Mouse (Mus musculus): ENCODE measurements around the gene Epn2. TPM values are rescaled to one million over a fixed set of nuclear protein-coding genes. Genes with fewer than 3 reads are reported as not detected.

The Epn2 gene
- total and polyA plus RNA-seq, 2 experiments from 2014 or later = 74.3 to 74.9 TPM

DNA sequence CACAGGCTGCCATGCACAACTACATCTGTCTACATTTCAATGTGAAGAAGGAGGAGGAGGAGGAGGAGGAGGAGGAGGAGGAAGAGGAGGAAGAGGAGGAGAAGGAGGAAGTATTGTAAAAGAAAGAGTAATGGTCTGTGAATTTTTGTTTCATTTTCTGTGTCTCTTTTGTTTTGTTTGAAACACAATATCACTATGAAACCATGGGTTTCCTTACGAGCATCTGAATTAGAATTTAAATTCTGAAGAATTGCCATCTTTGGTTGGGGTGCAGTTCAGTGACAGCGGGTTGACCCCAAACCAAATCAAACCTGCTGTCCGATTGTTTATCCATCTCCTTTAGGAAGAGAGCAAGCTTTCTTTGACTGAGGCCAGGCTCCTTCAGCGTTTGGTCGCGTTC, 39.9 kb upstream of the Epn2 start:
- Histone ChIP-seq H3K9me3 (ENCODE audit: low read length) (no peaks in the 10 kb centered on the region), H3K27me3 (ENCODE audit: insufficient read depth, low read length) (no peaks in the 10 kb centered on the region), H3K36me3 (ENCODE audit: insufficient read depth, low read length) (no peaks in the 10 kb centered on the region), H3K9ac (replicated peaks; ENCODE audit: low read length, poor library complexity, severe bottlenecking) (peak overlapping the region; percentile 59), H3K27ac (ENCODE audit: low read depth, low read length) (no peak overlapping the region), H3K4me3 (ENCODE audit: low read depth, low read length) (peak overlapping the region; percentile 33), H3K4me1 (ENCODE audit: insufficient read depth, low read length) (peaks cover 4% of the 10 kb centered on the region; the same call in 1 of the 2 replicates), H3K4me2 (ENCODE audit: low read depth, low read length, poor library complexity, severe bottlenecking) (peak overlapping the region; percentile 76)
- DNase-seq (ENCODE audit: low spot score) = no peak
- TF ChIP-seq CTCF (IDR thresholded peaks at IDR 0.05) = no peak
- WGBS = 11% methylated on average over 6 of the region's 6 CpGs
- no peak for ATAC-seq (ENCODE audit: low FRiP score)

DNA sequence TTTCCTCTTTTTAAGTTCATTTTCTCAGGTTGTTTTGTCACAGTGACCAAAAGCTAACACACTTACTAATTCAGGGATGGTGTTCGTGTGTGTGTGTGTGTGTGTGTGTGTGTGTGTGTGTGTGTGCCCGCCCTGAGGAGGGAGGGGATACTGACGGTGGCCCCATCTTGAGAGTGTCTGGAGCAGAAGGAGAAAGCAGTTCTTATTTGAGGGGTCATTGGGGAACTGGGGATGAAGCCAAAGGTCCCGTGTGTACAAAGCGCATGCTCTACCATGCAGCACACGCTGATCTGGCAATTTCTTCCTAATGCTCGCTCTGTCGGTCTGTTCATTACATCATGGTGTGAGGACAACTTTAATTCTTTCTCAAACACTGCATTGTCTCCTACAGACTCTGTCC, 39.1 kb upstream of the Epn2 start:
- no peak for TF ChIP-seq CTCF (IDR thresholded peaks at IDR 0.05)
- H3K4me1 ChIP-seq (ENCODE audit: insufficient read depth, low read length) = peaks cover 4% of the 10 kb centered on the region; the same call in 1 of the 2 replicates
- no peaks in the 10 kb centered on the region for H3K9me3 ChIP-seq (ENCODE audit: low read length)
- H3K4me2 ChIP-seq (ENCODE audit: low read depth, low read length, poor library complexity, severe bottlenecking) = no peak overlapping the region
- ATAC-seq (ENCODE audit: low FRiP score) (no peak), DNase-seq (ENCODE audit: low spot score) (no peak)
- H3K27ac ChIP-seq (ENCODE audit: low read depth, low read length) = no peak overlapping the region
- 82% methylated on average over 8 of the region's 8 CpGs for WGBS
- no peaks in the 10 kb centered on the region for H3K27me3 ChIP-seq (ENCODE audit: insufficient read depth, low read length)
- H3K9ac ChIP-seq (replicated peaks; ENCODE audit: low read length, poor library complexity, severe bottlenecking) = no peak overlapping the region
- no peaks in the 10 kb centered on the region for H3K36me3 ChIP-seq (ENCODE audit: insufficient read depth, low read length)
- H3K4me3 ChIP-seq (ENCODE audit: low read depth, low read length) = no peak overlapping the region

DNA sequence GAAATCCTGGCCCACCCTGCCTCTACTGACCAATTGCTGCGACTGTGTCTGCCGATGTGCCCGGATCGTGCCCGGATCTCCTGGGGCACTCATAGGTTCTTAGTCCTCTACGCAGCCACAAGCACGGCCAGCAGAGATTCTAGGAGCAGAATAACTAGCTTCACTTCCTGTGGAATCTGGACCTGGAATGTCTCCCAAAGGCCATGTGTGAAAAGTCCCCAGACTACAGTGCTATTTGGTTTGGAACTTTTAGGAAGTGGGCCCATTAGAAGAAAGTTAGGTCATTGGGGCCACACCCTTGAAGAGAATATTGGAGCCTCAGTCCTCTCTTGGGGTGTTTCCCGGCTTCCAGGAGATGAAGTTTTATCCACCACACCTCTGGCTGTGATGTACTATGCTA, 38.6 kb upstream of the Epn2 start:
- H3K4me2 ChIP-seq (ENCODE audit: low read depth, low read length, poor library complexity, severe bottlenecking) = no peak overlapping the region
- H3K36me3 ChIP-seq (ENCODE audit: insufficient read depth, low read length) = no peaks in the 10 kb centered on the region
- H3K27ac ChIP-seq (ENCODE audit: low read depth, low read length) = no peak overlapping the region
- DNase-seq (ENCODE audit: low spot score) (no peak), ATAC-seq (ENCODE audit: low FRiP score) (no peak)
- H3K4me1 ChIP-seq (ENCODE audit: insufficient read depth, low read length) = peaks cover 4% of the 10 kb centered on the region; the same call in 1 of the 2 replicates
- no peak overlapping the region for H3K9ac ChIP-seq (replicated peaks; ENCODE audit: low read length, poor library complexity, severe bottlenecking)
- no peaks in the 10 kb centered on the region for H3K27me3 ChIP-seq (ENCODE audit: insufficient read depth, low read length)
- no peak overlapping the region for H3K4me3 ChIP-seq (ENCODE audit: low read depth, low read length)
- TF ChIP-seq CTCF (IDR thresholded peaks at IDR 0.05) = no peak
- H3K9me3 ChIP-seq (ENCODE audit: low read length) = no peaks in the 10 kb centered on the region
- 93% methylated on average over 8 of the region's 8 CpGs for WGBS

DNA sequence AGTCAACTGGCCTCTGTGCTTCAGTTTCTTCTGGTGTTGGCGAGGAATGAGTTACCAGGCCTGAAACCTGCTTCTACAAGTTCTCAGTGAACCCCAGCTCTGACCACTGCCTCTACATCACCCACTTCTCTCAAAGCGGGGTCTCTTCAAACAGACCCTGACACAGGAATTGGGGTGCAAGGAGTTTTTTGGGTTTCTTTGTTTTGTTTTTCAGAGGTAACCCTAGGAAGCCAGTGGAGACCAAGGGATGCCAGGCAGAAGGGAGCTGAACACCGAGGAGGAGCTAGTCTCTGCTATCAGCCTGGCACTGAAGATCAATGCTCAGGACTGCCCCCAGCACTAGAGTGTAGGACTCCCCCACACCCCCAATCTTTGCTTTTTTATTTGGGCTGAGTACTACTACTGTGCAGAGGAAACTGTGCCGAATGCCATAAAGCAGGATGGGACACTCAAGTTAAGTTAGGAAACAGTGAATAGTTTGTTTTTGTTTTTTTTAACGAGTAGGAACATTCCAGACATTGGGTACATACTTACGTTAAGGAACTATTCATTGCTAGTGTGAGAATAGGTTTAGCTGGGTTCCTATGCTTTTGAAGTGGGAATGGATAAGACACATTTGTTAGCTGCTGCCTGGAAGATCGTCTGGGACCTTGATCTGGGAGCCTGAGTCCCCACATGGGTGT, 37.9 kb upstream of the Epn2 start:
- Histone ChIP-seq H3K4me2 (ENCODE audit: low read depth, low read length, poor library complexity, severe bottlenecking) (no peak overlapping the region), H3K27ac (ENCODE audit: low read depth, low read length) (no peak overlapping the region), H3K4me1 (ENCODE audit: insufficient read depth, low read length) (peaks cover 4% of the 10 kb centered on the region; the same call in 1 of the 2 replicates), H3K9ac (replicated peaks; ENCODE audit: low read length, poor library complexity, severe bottlenecking) (no peak overlapping the region), H3K4me3 (ENCODE audit: low read depth, low read length) (no peak overlapping the region), H3K9me3 (ENCODE audit: low read length) (no peaks in the 10 kb centered on the region), H3K27me3 (ENCODE audit: insufficient read depth, low read length) (no peaks in the 10 kb centered on the region), H3K36me3 (ENCODE audit: insufficient read depth, low read length) (no peaks in the 10 kb centered on the region)
- WGBS = 86% methylated on average over 7 of the region's 7 CpGs
- DNase-seq (ENCODE audit: low spot score) = no peak
- no peak for TF ChIP-seq CTCF (IDR thresholded peaks at IDR 0.05)
- ATAC-seq (ENCODE audit: low FRiP score) = no peak

DNA sequence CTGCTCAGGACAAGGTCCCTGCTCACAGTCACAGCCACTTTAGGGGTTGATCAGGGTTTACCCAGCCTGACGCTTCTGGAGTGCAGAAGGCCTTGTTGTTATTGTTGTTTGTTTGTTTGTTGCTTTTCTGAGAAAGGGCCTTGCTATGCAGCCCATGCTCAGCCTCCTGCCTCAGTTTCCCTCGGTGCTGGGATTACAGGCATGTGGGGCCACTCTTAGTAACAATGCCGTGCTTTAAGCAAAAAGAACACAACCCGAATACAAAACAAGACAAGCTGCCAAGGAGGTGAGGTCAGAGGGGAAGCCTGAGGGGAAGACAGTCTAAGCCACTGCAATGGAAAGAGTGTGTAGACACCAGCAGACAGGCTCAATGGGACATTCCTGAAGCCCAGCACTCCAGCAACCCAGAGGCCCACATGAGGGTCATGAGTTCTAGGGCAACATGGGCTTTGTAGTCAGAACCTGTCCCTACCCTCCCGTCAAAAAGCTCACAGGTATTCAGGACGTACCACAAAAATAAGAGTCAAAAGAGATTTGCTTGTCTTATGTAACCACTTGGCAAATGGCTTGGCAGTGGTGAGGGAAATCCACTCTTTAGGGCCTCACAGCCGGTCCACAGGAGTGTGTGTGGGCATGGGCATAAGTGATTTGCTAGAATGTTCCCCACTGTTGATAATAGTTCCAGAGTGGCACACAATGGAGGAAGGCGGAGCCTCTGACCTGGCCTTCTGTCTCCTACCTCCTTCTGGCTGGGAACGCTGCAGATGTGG, 37.2 kb upstream of the Epn2 start:
- Histone ChIP-seq H3K36me3 (ENCODE audit: insufficient read depth, low read length) (no peaks in the 10 kb centered on the region), H3K4me3 (ENCODE audit: low read depth, low read length) (no peak overlapping the region), H3K27ac (ENCODE audit: low read depth, low read length) (no peak overlapping the region), H3K27me3 (ENCODE audit: insufficient read depth, low read length) (no peaks in the 10 kb centered on the region), H3K9me3 (ENCODE audit: low read length) (no peaks in the 10 kb centered on the region), H3K4me1 (ENCODE audit: insufficient read depth, low read length) (peaks cover 4% of the 10 kb centered on the region; the same call in 1 of the 2 replicates), H3K9ac (replicated peaks; ENCODE audit: low read length, poor library complexity, severe bottlenecking) (no peak overlapping the region), H3K4me2 (ENCODE audit: low read depth, low read length, poor library complexity, severe bottlenecking) (no peak overlapping the region)
- DNase-seq (ENCODE audit: low spot score) = no peak
- TF ChIP-seq CTCF (IDR thresholded peaks at IDR 0.05) = no peak
- ATAC-seq (ENCODE audit: low FRiP score) = no peak
- 62% methylated on average over 9 of the region's 9 CpGs for WGBS

All from midbrain, postnatal 0 days (tissue).